Mouse (Mus musculus) E14TG2a.4 (cell line): ENCODE results near the gene Dus2.

Experiments
- H3K27me3 ChIP-seq: 2 replicates; pipeline ENCODE4 v1.6.1; 2014; ENCODE audit warnings: low read length, control low read depth; ENCODE audit not compliant: insufficient read depth
- H3K36me3 ChIP-seq: 2 replicates; pipeline ENCODE4 v1.6.1; 2014; ENCODE audit warnings: low read length, control low read depth; ENCODE audit not compliant: insufficient read depth
- H3K4me1 ChIP-seq: replicated peaks from 2 replicates; pipeline ENCODE4 v1.6.1; 2014; ENCODE audit warnings: low read depth, low read length, control low read depth
- H3K4me3 ChIP-seq: replicated peaks from 2 replicates; pipeline ENCODE4 v1.5.1; 2014; ENCODE audit warnings: mild to moderate bottlenecking, low read length
- H3K9me3 ChIP-seq: 2 replicates; pipeline ENCODE4 v1.6.1; 2014; ENCODE audit warnings: low read length, control low read depth
- CTCF ChIP-seq: conservative IDR thresholded peaks from 2 replicates; pipeline ENCODE4 v1.5.1; 2014; ENCODE audit warnings: low read length
- NANOG ChIP-seq: IDR thresholded peaks from 2 replicates; pipeline ENCODE4 v1.6.1; 2014; ENCODE audit warnings: borderline replicate concordance, low read length, mixed read lengths
- POU5F1 ChIP-seq: IDR thresholded peaks from 2 replicates; pipeline ENCODE4 v1.6.1; 2014; ENCODE audit warnings: low read length, borderline replicate concordance

The Dus2 gene

GRCm38 (mm10) chr8:106063046-106063445 lies 71.9 kb downstream of the Dus2 start:
- H3K9me3 ChIP-seq = no peaks in the 10 kb centered on the region
- H3K36me3 ChIP-seq = no peaks in the 10 kb centered on the region
- H3K4me3 ChIP-seq = no peak overlapping the region
- H3K4me1 ChIP-seq = peaks cover 29% of the 10 kb centered on the region
- no peaks in the 10 kb centered on the region for H3K27me3 ChIP-seq
- TF ChIP-seq CTCF (no peak), NANOG (no peak)

- peaks cover 36% of the 10 kb centered on the region for H3K4me1 ChIP-seq
- no peaks in the 10 kb centered on the region for H3K9me3 ChIP-seq
- H3K27me3 ChIP-seq = no peaks in the 10 kb centered on the region
- H3K4me3 ChIP-seq = no peak overlapping the region
- TF ChIP-seq NANOG (no peak), POU5F1 (no peak), CTCF (no peak)
- no peaks in the 10 kb centered on the region for H3K36me3 ChIP-seq
Measured at GRCm38 (mm10) chr8:106066721-106067120, 75.6 kb downstream of the Dus2 start.

- no peaks in the 10 kb centered on the region for H3K36me3 ChIP-seq
- no peak overlapping the region for H3K4me3 ChIP-seq
- TF ChIP-seq NANOG (no peak), CTCF (no peak), POU5F1 (no peak)
- H3K9me3 ChIP-seq = no peaks in the 10 kb centered on the region
- peaks cover 31% of the 10 kb centered on the region for H3K4me1 ChIP-seq
- H3K27me3 ChIP-seq = no peaks in the 10 kb centered on the region
Measured at GRCm38 (mm10) chr8:106069565-106069964, 78.4 kb downstream of the Dus2 start.

- Histone ChIP-seq H3K4me3 (no peak overlapping the region), H3K27me3 (no peaks in the 10 kb centered on the region), H3K4me1 (peaks cover 43% of the 10 kb centered on the region), H3K9me3 (no peaks in the 10 kb centered on the region), H3K36me3 (no peaks in the 10 kb centered on the region)
- TF ChIP-seq CTCF = no peak
- TF ChIP-seq POU5F1 = no peak
- no peak for TF ChIP-seq NANOG
Measured at GRCm38 (mm10) chr8:106072113-106072512, 81.0 kb downstream of the Dus2 start.

- Histone ChIP-seq H3K4me1 (peaks cover 39% of the 10 kb centered on the region), H3K4me3 (no peak overlapping the region), H3K9me3 (no peaks in the 10 kb centered on the region), H3K36me3 (peaks cover 9% of the 10 kb centered on the region), H3K27me3 (no peaks in the 10 kb centered on the region)
- TF ChIP-seq POU5F1 (no peak), CTCF (no peak), NANOG (no peak)
Measured at GRCm38 (mm10) chr8:106074236-106074635, 83.1 kb downstream of the Dus2 start.

GRCm38 (mm10) chr8:106074659-106075058 lies 83.5 kb downstream of the Dus2 start:
- peaks cover 35% of the 10 kb centered on the region for H3K4me1 ChIP-seq
- H3K9me3 ChIP-seq = no peaks in the 10 kb centered on the region
- TF ChIP-seq CTCF = no peak
- TF ChIP-seq POU5F1 = no peak
- TF ChIP-seq NANOG = no peak
- H3K4me3 ChIP-seq = no peak overlapping the region
- H3K27me3 ChIP-seq = no peaks in the 10 kb centered on the region
- peaks cover 13% of the 10 kb centered on the region for H3K36me3 ChIP-seq

- H3K4me3 ChIP-seq = no peak overlapping the region
- TF ChIP-seq CTCF = no peak
- TF ChIP-seq NANOG = no peak
- TF ChIP-seq POU5F1 = no peak
Measured at GRCm38 (mm10) chr8:106075161-106075862, 84.2 kb downstream of the Dus2 start.

GRCm38 (mm10) chr8:106075863-106076174 lies 84.7 kb downstream of the Dus2 start:
- TF ChIP-seq POU5F1 = no peak
- no peak for TF ChIP-seq NANOG
- no peak for TF ChIP-seq CTCF
- Histone ChIP-seq H3K27me3 (no peaks in the 10 kb centered on the region), H3K4me1 (peaks cover 24% of the 10 kb centered on the region), H3K9me3 (no peaks in the 10 kb centered on the region), H3K4me3 (no peak overlapping the region), H3K36me3 (peaks cover 20% of the 10 kb centered on the region)

More at GRCm38 (mm10) chr8:106075161-106075862, 84.2 kb downstream of the Dus2 start:
- Histone ChIP-seq H3K9me3 (no peaks in the 10 kb centered on the region), H3K4me1 (peaks cover 29% of the 10 kb centered on the region), H3K27me3 (no peaks in the 10 kb centered on the region), H3K36me3 (peaks cover 15% of the 10 kb centered on the region)

GRCm38 (mm10) chr8:106076612-106077011 lies 85.5 kb downstream of the Dus2 start:
- Histone ChIP-seq H3K36me3 (peaks cover 25% of the 10 kb centered on the region), H3K27me3 (no peaks in the 10 kb centered on the region), H3K4me1 (peaks cover 19% of the 10 kb centered on the region), H3K9me3 (no peaks in the 10 kb centered on the region), H3K4me3 (no peak overlapping the region)
- no peak for TF ChIP-seq POU5F1
- TF ChIP-seq NANOG = no peak
- peak; percentile 71 for TF ChIP-seq CTCF
